Mouse (Mus musculus): Measurements from ENCODE around the gene Tex9. TPM values are rescaled to one million over a fixed set of nuclear protein-coding genes. Genes with fewer than 3 reads are reported as not detected.
"Not testable (repeated sequence)": the region's sequence is repeated elsewhere in the genome, so short reads cannot be mapped to it uniquely, and the experiment has no call there.

Gene Tex9
- polyA plus RNA-seq, 1 experiment from 2014 or later = 48.7 TPM

- not testable (repeated sequence) for H3K27ac ChIP-seq; H3K4me3 ChIP-seq; H3K27me3 ChIP-seq (replicated peaks); H3K4me2 ChIP-seq (replicated peaks); H3K9me3 ChIP-seq; H3K9ac ChIP-seq; H3K4me1 ChIP-seq; ATAC-seq (ENCODE audit: low FRiP score, low read depth); H3K36me3 ChIP-seq
- WGBS = 82% methylated on average over 4 of the region's 4 CpGs
These were observed 90.2 kb downstream of the Tex9 start for GRCm38 (mm10) chr9:72401769-72402168.

Small RNAs within 50 kb of the gene (microRNA-seq; reads per million reads assigned to microRNA genes)
- not detected for gene Gm28010

Other genes with a start within 250 kb of the Tex9 start
- 52.6 and 56.3 TPM in 2 replicates for gene Zfp280d, start 217.4 kb downstream of the Tex9 start, polyA plus RNA-seq (2016; fragmentation: Nextera tagmentation; extraction: Ambion mirVana)
- gene Mns1, start 54.2 kb downstream of the Tex9 start, polyA plus RNA-seq (2016; fragmentation: Nextera tagmentation; extraction: Ambion mirVana) = 27.0 and 28.6 TPM in 2 replicates
- gene Rfx7, start 40.0 kb upstream of the Tex9 start, polyA plus RNA-seq (2016; fragmentation: Nextera tagmentation; extraction: Ambion mirVana) = 17.4 and 20.8 TPM in 2 replicates
- gene Nedd4, start 170.1 kb upstream of the Tex9 start, polyA plus RNA-seq (2016; fragmentation: Nextera tagmentation; extraction: Ambion mirVana) = 605 and 637 TPM in 2 replicates